Mouse (Mus musculus): ENCODE measurements around the gene Dis3l2. TPM values are rescaled to one million over a fixed set of nuclear protein-coding genes. Genes with fewer than 3 reads are reported as not detected.
A peak's percentile ranks its signal among the peaks of the same experiment; 100 is the strongest.

Gene Dis3l2
- 23.0 and 24.6 TPM in 2 replicates for polyA plus RNA-seq (2014; fragmentation: Nextera tagmentation; extraction: Ambion mirVana)

- Histone ChIP-seq H3K9me3 (ENCODE audit: control insufficient read depth, low read length) (no peaks in the 10 kb centered on the region), H3K4me1 (replicated peaks; ENCODE audit: control insufficient read depth, insufficient read depth, low read length) (peaks cover 5% of the 10 kb centered on the region; the same call in 1 of the 2 replicates), H3K27ac (ENCODE audit: low read depth) (peak within 1 kb of the TSS; percentile 87), H3K9ac (ENCODE audit: low read length) (peak within 1 kb of the TSS; percentile 87), H3K36me3 (ENCODE audit: control insufficient read depth, insufficient read depth, low read length) (no peaks in the 10 kb centered on the region), H3K4me3 (ENCODE audit: low read depth, low read length) (peak within 1 kb of the TSS; percentile 86), H3K4me2 (ENCODE audit: low read length) (peak within 1 kb of the TSS; percentile 55), H3K27me3 (replicated peaks; ENCODE audit: control insufficient read depth, insufficient read depth, low read length) (no peaks in the 10 kb centered on the region)
- ATAC-seq (replicated peaks; ENCODE audit: low FRiP score, low TSS enrichment, low read depth) (peak; percentile 93), DNase-seq (ENCODE audit: low spot score) (peak; percentile 90)
- WGBS = 2% methylated on average over 53 of the region's 54 CpGs
Observed at GRCm38 (mm10) chr1:86703300-86703964, at the start of gene Dis3l2. Gene Dis3l2 (plus strand): TSS chr1:86703808.

GRCm38 (mm10) chr1:86657071-86657470, 46.5 kb upstream of the Dis3l2 start:
- WGBS = 80% methylated on average over 5 of the region's 5 CpGs
- H3K9me3 ChIP-seq (ENCODE audit: control insufficient read depth, low read length) = no peaks in the 10 kb centered on the region

GRCm38 (mm10) chr1:86665091-86665490, 38.5 kb upstream of the Dis3l2 start:
- Histone ChIP-seq H3K27ac (ENCODE audit: low read depth) (no peak overlapping the region), H3K36me3 (ENCODE audit: control insufficient read depth, insufficient read depth, low read length) (no peaks in the 10 kb centered on the region), H3K4me2 (ENCODE audit: low read length) (no peak overlapping the region), H3K9me3 (ENCODE audit: control insufficient read depth, low read length) (no peaks in the 10 kb centered on the region), H3K27me3 (replicated peaks; ENCODE audit: control insufficient read depth, insufficient read depth, low read length) (peaks cover 26% of the 10 kb centered on the region), H3K9ac (ENCODE audit: low read length) (no peak overlapping the region), H3K4me3 (ENCODE audit: low read depth, low read length) (no peak overlapping the region), H3K4me1 (replicated peaks; ENCODE audit: control insufficient read depth, insufficient read depth, low read length) (peaks cover 6% of the 10 kb centered on the region)
- WGBS = 82% methylated on average over 2 of the region's 2 CpGs
- ATAC-seq (replicated peaks; ENCODE audit: low FRiP score, low TSS enrichment, low read depth) = no peak
- no peak for DNase-seq (ENCODE audit: low spot score)

More at GRCm38 (mm10) chr1:86657071-86657470, 46.5 kb upstream of the Dis3l2 start:
- H3K4me2 ChIP-seq (ENCODE audit: low read length) = no peak overlapping the region
- no peaks in the 10 kb centered on the region for H3K36me3 ChIP-seq (ENCODE audit: control insufficient read depth, insufficient read depth, low read length)
- no peak for DNase-seq (ENCODE audit: low spot score)
- H3K4me3 ChIP-seq (ENCODE audit: low read depth, low read length) = no peak overlapping the region
- H3K27me3 ChIP-seq (replicated peaks; ENCODE audit: control insufficient read depth, insufficient read depth, low read length) = no peaks in the 10 kb centered on the region; the same call in 1 of the 2 replicates
- no peak overlapping the region for H3K9ac ChIP-seq (ENCODE audit: low read length)
- no peak overlapping the region for H3K27ac ChIP-seq (ENCODE audit: low read depth)
- ATAC-seq (replicated peaks; ENCODE audit: low FRiP score, low TSS enrichment, low read depth) = no peak
- no peaks in the 10 kb centered on the region for H3K4me1 ChIP-seq (replicated peaks; ENCODE audit: control insufficient read depth, insufficient read depth, low read length)

GRCm38 (mm10) chr1:86669552-86670273, 33.9 kb upstream of the Dis3l2 start:
- DNase-seq (ENCODE audit: low spot score) (peak; percentile 85), ATAC-seq (replicated peaks; ENCODE audit: low FRiP score, low TSS enrichment, low read depth) (peak; percentile 73)
- no peaks in the 10 kb centered on the region for H3K9me3 ChIP-seq (ENCODE audit: control insufficient read depth, low read length)
- peak overlapping the region; percentile 93 for H3K4me2 ChIP-seq (ENCODE audit: low read length)
- H3K4me1 ChIP-seq (replicated peaks; ENCODE audit: control insufficient read depth, insufficient read depth, low read length) = peaks cover 7% of the 10 kb centered on the region
- WGBS = 2% methylated on average over 44 of the region's 44 CpGs
- H3K9ac ChIP-seq (ENCODE audit: low read length) = peak overlapping the region; percentile 22; the same call in 1 of the 2 replicates
- peak overlapping the region; percentile 42 for H3K4me3 ChIP-seq (ENCODE audit: low read depth, low read length)
- no peaks in the 10 kb centered on the region for H3K36me3 ChIP-seq (ENCODE audit: control insufficient read depth, insufficient read depth, low read length)
- no peak overlapping the region for H3K27ac ChIP-seq (ENCODE audit: low read depth)
- peaks cover 47% of the 10 kb centered on the region for H3K27me3 ChIP-seq (replicated peaks; ENCODE audit: control insufficient read depth, insufficient read depth, low read length)

GRCm38 (mm10) chr1:86670279-86671038, 33.1 kb upstream of the Dis3l2 start, which contains the start of gene Nppc:
Gene Nppc (minus strand): TSS chr1:86670571.
- peak; percentile 87 for DNase-seq (ENCODE audit: low spot score)
- H3K27me3 ChIP-seq (replicated peaks; ENCODE audit: control insufficient read depth, insufficient read depth, low read length) = peaks cover 47% of the 10 kb centered on the region
- no peak within 1 kb of the TSS for H3K27ac ChIP-seq (ENCODE audit: low read depth)
- H3K4me1 ChIP-seq (replicated peaks; ENCODE audit: control insufficient read depth, insufficient read depth, low read length) = peaks cover 7% of the 10 kb centered on the region
- peak within 1 kb of the TSS; percentile 22; the same call in 1 of the 2 replicates for H3K9ac ChIP-seq (ENCODE audit: low read length)
- H3K4me3 ChIP-seq (ENCODE audit: low read depth, low read length) = peak within 1 kb of the TSS; percentile 42
- peak; percentile 92 for ATAC-seq (replicated peaks; ENCODE audit: low FRiP score, low TSS enrichment, low read depth)
- no peaks in the 10 kb centered on the region for H3K9me3 ChIP-seq (ENCODE audit: control insufficient read depth, low read length)
- WGBS = 5% methylated on average over 58 of the region's 59 CpGs
- H3K4me2 ChIP-seq (ENCODE audit: low read length) = peak within 1 kb of the TSS; percentile 93
- H3K36me3 ChIP-seq (ENCODE audit: control insufficient read depth, insufficient read depth, low read length) = no peaks in the 10 kb centered on the region

- 43% methylated on average over 9 of the region's 9 CpGs for WGBS
- no peak for DNase-seq (ENCODE audit: low spot score)
Observed at GRCm38 (mm10) chr1:86674385-86674784, 29.2 kb upstream of the Dis3l2 start.

GRCm38 (mm10) chr1:86675126-86675525, 28.5 kb upstream of the Dis3l2 start:
- Histone ChIP-seq H3K9me3 (ENCODE audit: control insufficient read depth, low read length) (no peaks in the 10 kb centered on the region), H3K4me3 (ENCODE audit: low read depth, low read length) (no peak overlapping the region), H3K36me3 (ENCODE audit: control insufficient read depth, insufficient read depth, low read length) (no peaks in the 10 kb centered on the region), H3K27ac (ENCODE audit: low read depth) (no peak overlapping the region), H3K4me1 (replicated peaks; ENCODE audit: control insufficient read depth, insufficient read depth, low read length) (peaks cover under 1% of the 10 kb centered on the region), H3K4me2 (ENCODE audit: low read length) (no peak overlapping the region), H3K9ac (ENCODE audit: low read length) (no peak overlapping the region), H3K27me3 (replicated peaks; ENCODE audit: control insufficient read depth, insufficient read depth, low read length) (peaks cover 20% of the 10 kb centered on the region)
- DNase-seq (ENCODE audit: low spot score) (no peak), ATAC-seq (replicated peaks; ENCODE audit: low FRiP score, low TSS enrichment, low read depth) (no peak)
- WGBS = 82% methylated on average over 12 of the region's 12 CpGs

More at GRCm38 (mm10) chr1:86674385-86674784, 29.2 kb upstream of the Dis3l2 start:
- H3K4me1 ChIP-seq (replicated peaks; ENCODE audit: control insufficient read depth, insufficient read depth, low read length) = peaks cover 7% of the 10 kb centered on the region
- no peaks in the 10 kb centered on the region for H3K36me3 ChIP-seq (ENCODE audit: control insufficient read depth, insufficient read depth, low read length)
- no peak overlapping the region for H3K27ac ChIP-seq (ENCODE audit: low read depth)
- no peak overlapping the region for H3K4me2 ChIP-seq (ENCODE audit: low read length)
- H3K9me3 ChIP-seq (ENCODE audit: control insufficient read depth, low read length) = no peaks in the 10 kb centered on the region
- H3K4me3 ChIP-seq (ENCODE audit: low read depth, low read length) = no peak overlapping the region
- no peak overlapping the region for H3K9ac ChIP-seq (ENCODE audit: low read length)
- no peak for ATAC-seq (replicated peaks; ENCODE audit: low FRiP score, low TSS enrichment, low read depth)
- H3K27me3 ChIP-seq (replicated peaks; ENCODE audit: control insufficient read depth, insufficient read depth, low read length) = peaks cover 26% of the 10 kb centered on the region

GRCm38 (mm10) chr1:86677624-86678023, 26.0 kb upstream of the Dis3l2 start:
- Histone ChIP-seq H3K9ac (ENCODE audit: low read length) (no peak overlapping the region), H3K36me3 (ENCODE audit: control insufficient read depth, insufficient read depth, low read length) (no peaks in the 10 kb centered on the region), H3K27me3 (replicated peaks; ENCODE audit: control insufficient read depth, insufficient read depth, low read length) (no peaks in the 10 kb centered on the region), H3K4me2 (ENCODE audit: low read length) (no peak overlapping the region), H3K4me3 (ENCODE audit: low read depth, low read length) (no peak overlapping the region), H3K9me3 (ENCODE audit: control insufficient read depth, low read length) (no peaks in the 10 kb centered on the region), H3K4me1 (replicated peaks; ENCODE audit: control insufficient read depth, insufficient read depth, low read length) (no peaks in the 10 kb centered on the region; the same call in 1 of the 2 replicates), H3K27ac (ENCODE audit: low read depth) (no peak overlapping the region)
- DNase-seq (ENCODE audit: low spot score) (no peak), ATAC-seq (replicated peaks; ENCODE audit: low FRiP score, low TSS enrichment, low read depth) (no peak)
- WGBS = 83% methylated on average over 3 of the region's 3 CpGs
